Mouse (Mus musculus) kidney, adult 8-10 months (tissue): ENCODE results near the gene C2cd2.
"Not testable (repeated sequence)": the region's sequence is repeated elsewhere in the genome, so short reads cannot be mapped to it uniquely, and the experiment has no call there.

Experiments
- DNase-seq, 2 experiments: peaks; one replicate each; pipeline ENCODE4 v3.0.0; 2022

C2cd2 gene

DNA sequence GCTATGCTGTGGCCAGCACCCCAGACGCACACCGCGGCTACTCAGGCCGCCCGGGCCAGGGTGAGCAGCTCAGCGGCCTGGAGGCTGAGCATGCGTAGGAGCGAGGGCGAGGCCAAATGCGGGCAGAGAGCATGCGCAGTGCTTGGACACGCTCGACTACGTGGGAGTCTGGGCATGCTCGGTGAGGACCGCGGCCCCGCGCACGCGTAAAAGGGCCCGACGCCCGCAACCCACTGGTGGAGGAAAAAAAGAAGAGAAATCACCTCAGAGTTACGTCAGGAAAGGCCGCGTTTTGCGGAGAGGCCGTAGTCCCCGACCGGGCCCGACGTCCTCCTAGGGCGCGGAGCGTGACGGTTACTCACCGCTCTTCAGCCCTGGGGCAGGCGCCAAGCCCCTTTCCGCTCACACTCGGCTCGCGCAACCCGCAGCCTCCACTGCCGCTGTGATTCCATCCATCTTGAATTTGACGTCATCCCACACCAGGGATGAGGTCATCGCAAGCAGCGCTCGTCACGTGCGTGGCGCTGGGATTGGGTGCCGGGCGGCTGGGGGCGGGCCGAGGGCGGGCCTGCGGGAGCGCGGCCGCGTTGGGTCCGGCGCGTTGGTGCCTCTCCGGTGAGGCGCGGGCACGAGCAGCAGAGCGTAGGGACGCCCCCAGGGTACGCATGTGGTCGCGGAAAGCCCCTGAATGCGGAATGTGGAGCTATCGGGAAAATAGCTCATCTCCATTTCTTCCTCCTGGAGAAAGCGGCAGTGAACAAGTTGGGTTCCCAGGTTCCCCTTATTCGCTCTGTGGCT is at the start of gene C2cd2, which contains the start of gene Zbtb21:
TSS of gene C2cd2 (minus strand) at position 448 of the 798 bp plus-strand sequence.
TSS of gene Zbtb21 (minus strand) at position 472 of the 798 bp plus-strand sequence.
- peak; percentile 96 to 97 for DNase-seq

- not testable (repeated sequence) for DNase-seq
These were observed 35.0 kb upstream of the C2cd2 start for GRCm38 (mm10) chr16:97997383-97997731.

GRCm38 (mm10) chr16:97996616-97997382 is 34.4 kb upstream of the C2cd2 start, which contains the start of gene B230307C23Rik:
Gene B230307C23Rik, plus strand, starts transcription at chr16:97997315.
- DNase-seq: peak; percentile 87 to 90

DNA sequence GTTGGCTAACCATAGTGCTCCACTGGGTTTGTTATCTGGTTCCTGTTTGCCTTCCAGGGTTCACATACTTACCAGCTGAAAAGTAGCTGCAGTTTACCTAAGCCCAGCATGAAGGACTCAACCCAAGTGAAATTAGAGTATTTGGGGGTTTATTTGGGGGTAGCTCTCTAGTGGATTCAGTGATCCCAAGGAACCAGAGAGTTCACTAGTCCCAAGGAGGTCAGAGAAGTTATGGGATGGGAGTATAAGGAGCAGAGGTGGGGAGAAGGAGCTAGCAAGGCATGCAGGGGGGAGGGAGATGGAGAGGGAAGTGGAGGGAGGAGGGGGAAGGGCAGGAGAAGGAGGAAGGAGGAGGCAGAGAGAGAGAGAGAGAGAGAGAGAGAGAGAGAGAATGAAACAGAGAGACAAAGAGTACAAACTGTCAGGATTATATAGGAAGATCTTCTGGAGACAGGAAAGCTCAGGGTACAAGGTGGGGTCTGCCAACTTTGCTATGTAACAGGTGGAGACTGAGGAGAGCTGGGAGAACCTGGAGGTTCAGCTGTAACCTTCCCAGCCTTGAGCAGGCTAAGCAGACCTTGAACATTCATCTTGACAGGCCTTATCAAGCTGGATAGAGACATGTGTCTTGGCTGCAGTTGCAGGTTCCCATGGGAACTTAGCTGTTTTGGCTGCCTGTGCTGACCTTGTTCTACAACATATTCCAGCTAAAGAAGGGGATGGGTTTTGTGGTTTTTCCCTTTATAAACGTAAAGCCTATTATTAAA is 33.6 kb upstream of the C2cd2 start:
- DNase-seq: peak; percentile 7 to 13

GRCm38 (mm10) chr16:97992477-97992876 is 30.1 kb upstream of the C2cd2 start:
- DNase-seq: not testable (repeated sequence)

DNA sequence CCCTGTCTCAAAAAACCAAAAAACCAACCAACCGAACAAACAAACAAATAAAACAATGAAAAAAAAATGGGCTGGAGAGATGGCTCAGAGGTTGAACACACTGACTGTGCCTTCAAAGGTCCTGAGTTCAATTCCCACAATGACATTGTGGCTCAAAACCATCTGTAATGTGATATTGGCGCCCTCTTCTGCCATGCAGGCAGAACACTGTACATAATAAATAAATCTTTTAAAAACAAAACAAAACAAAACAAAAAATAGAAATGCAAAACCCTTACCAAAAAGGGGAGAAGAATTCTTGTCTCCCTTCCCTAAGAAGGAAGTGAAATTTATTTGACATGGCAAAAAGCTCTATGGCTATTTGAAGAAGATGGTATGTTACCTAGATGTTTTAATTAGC is 29.1 kb upstream of the C2cd2 start:
- no peak for DNase-seq

GRCm38 (mm10) chr16:97984589-97984988 is 22.2 kb upstream of the C2cd2 start:
- no peak for DNase-seq

- DNase-seq: no peak
These were observed 19.0 kb upstream of the C2cd2 start for GRCm38 (mm10) chr16:97981362-97981761.

- DNase-seq: no peak
These were observed 15.3 kb upstream of the C2cd2 start for GRCm38 (mm10) chr16:97977722-97978121.

GRCm38 (mm10) chr16:97977277-97977676 is 14.9 kb upstream of the C2cd2 start:
- DNase-seq: no peak

DNA sequence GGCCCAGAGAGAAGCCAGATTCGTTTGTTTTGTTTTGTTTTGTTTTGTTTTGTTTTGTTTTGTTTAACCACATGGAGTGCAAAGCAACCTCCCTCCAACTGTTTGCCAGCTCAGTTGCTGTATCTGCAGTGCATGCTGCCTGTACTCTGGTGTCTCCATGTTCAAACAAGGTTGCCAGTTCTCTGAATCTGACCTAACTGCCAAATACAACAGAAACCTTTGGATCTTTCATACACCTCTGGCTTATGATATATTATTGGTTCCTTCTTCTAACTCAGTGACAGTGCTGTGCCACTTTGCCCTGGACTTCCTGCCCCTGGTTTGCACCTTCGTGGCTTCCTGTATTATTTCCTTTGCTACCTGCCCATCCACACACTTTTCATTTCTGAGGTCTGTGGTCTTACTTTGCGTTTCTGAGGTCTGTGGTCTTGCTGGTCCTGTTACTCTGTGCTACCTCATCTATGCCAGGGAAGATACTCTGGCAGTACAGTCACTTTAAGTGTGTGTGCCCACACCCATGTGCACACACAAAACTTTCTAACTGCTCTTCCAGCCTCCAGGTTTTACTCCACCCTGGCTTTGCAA is 1.6 kb upstream of the C2cd2 start:
- DNase-seq: no peak

DNA sequence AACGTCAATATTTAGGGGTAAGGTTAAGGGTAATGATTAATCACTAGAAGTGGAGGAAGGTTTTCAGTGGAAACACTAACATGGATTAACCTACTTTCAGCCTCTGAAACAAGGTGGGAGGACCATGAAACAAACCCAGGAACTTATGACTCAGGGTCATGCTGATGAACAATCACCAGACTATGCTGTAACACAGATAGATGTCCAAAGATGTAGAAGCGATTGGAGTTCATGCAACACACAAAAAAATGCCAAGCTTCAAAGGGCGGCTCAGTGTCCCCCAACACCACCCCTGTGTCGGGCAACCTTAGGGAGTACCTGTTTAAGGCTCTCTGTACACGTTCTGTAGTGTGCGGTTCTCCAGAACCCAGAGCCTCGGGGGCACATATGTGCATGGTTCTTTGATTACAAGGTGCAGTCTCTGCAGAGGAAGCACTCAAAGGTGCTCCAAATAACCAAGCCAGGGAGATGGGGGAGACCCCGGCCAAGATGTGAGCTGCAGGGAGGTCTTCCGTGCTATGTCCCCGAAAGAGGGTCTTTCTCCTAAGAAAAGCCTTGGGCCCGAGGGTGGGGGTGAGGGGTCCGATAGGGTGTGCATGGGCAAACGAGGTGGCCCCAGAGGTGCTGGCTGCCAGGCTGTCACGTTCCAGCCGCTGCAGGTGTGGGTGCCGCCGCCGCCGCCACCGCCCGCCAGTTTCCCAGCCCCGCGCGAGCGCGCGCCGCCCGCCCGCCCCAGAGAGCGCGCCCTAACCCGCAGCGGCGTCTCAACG is 832 bp downstream of the C2cd2 start:
- DNase-seq: peak in 1 of 2 experiments; percentile 41

- DNase-seq: no peak
These were observed 2.0 kb downstream of the C2cd2 start for GRCm38 (mm10) chr16:97960348-97960747.

DNA sequence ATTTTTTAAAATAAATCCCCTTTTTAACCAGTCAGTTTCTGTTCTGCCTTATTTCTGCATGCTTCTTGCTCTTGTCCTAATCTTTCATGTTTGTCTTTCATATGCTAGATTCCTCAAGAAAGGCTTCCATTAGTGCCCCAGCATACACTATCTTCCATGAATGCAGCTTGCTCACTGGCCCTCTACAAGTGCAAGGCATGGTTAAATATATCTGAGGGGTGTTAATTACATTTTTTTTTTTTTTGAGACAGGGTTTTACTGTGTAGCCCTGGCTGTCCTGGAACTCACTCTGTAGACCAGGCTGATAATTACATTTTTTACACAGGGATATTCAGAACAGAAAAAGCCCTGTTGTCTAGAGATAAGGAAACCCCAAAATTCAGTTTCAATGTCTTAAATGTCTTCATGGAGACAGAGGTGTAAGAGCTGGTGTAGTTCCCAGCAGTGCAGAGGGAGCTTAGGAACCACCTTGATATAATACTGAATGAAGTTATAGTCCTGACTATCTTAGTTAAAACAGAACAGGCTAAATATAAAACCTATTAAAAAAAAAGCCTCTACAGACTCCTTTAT is 3.9 kb downstream of the C2cd2 start:
- DNase-seq: no peak

GRCm38 (mm10) chr16:97957626-97958025 is 4.8 kb downstream of the C2cd2 start:
- no peak for DNase-seq

DNA sequence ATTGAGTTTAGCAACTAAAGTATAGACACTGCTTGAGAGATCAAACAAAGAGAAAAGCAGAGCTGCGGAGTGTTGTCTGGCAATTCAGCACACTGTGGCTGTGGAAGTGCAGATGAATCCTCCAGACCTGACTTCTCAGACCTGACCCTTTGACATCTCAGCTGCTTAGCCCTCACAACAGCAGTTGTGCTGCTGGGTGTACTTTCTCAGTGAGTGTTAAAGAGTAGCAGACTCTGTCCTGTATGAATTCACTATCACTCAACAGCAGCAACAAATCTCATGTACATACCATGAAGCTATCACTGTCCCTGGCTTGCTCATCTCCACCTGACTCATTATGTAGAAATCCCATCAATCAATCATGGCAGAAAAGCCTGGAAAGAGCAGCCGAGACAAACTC is 6.4 kb downstream of the C2cd2 start:
- no peak for DNase-seq

DNA sequence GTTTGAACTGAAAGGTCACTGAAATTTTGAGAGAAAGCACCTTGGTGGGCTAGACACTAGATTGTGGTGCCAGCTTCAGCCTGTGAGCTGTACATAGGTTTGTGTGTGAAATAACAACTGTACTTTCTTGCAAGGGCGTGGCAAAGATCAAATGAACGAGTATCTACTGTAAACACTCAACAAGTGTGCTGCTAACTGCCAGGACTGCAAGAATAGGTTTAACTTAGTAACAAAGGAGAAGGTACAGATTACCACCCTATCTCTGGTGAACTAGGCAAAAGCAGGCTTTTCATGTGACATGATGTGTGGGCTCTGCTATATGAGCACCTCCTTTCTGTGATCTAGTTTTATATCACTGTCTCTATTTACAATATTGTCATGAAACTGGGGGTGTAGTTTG is 9.1 kb downstream of the C2cd2 start:
- no peak for DNase-seq

- DNase-seq: no peak
These were observed 9.6 kb downstream of the C2cd2 start for GRCm38 (mm10) chr16:97952801-97953200.

DNA sequence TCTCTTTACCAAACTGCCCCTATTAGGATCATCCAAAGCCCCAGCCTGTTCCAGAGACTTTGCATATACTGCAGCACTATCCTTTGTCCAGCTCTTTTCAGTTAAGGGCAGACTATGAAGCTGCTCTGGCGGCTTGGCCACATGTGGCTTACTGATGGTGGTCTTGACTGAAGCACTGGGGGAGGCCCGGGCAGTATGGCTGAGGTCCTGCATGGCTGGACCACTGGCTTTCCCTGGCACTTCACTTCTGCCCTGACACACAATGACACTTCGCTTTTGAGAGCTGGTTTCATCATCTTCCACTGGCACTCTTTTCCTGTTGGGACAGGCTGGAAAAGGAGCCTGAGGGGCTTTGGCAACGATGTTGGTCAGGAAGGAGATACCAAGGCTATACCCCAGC is 10.0 kb downstream of the C2cd2 start:
- no peak for DNase-seq

- no peak for DNase-seq
These were observed 12.3 kb downstream of the C2cd2 start for GRCm38 (mm10) chr16:97950061-97950460.

- DNase-seq: no peak
These were observed 13.6 kb downstream of the C2cd2 start for GRCm38 (mm10) chr16:97948836-97949235.

DNA sequence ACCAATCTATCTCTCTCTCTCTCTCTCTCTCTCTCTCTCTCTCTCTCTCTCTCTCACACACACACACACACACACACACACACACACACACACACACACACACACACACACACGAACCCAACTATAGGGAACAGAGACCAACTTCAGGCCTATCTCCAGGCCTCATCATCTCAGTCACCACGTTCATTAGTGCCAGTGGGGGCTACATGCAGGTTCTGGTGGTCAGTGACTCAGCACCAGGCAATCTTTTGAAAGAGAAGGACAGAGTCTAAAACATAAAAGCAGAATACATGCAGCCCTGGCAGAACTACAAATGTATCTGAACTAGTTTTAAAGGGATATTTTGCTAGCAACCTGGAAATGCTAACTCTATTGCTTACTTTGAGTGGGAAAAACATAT is 15.4 kb downstream of the C2cd2 start:
- DNase-seq: not testable (repeated sequence)
